Mouse (Mus musculus) hindbrain, embryonic 14.5 days (tissue): ENCODE results near the gene Gm21983. TPM values are rescaled to one million over a fixed set of nuclear protein-coding genes. Genes with fewer than 3 reads are reported as not detected.

Source experiments
- ATAC-seq: fragments of 200-750 bp; cut with Nextera tagmentation; 2 replicates; pipeline ENCODE4 v1.8.0; 2017; ENCODE audit warnings: moderate number of reproducible peaks, mild to moderate bottlenecking, moderate TSS enrichment, moderate library complexity; ENCODE audit not compliant: low FRiP score
- DNase-seq: peaks from one replicate; pipeline ENCODE4 v3.0.0-alpha.2; 2015; ENCODE audit warnings: low spot score
- H3K27ac ChIP-seq: fragments of 300-500 bp; sonication (generic); 2 replicates; pipeline ENCODE4 v1.5.1; 2014; ENCODE audit warnings: mild to moderate bottlenecking, moderate library complexity
- H3K27me3 ChIP-seq: fragments of 300-500 bp; sonication (generic); 2 replicates; pipeline ENCODE4 v1.6.1; 2014; ENCODE audit warnings: mild to moderate bottlenecking, low read length, mixed read lengths; ENCODE audit not compliant: control insufficient read depth, insufficient read depth
- H3K36me3 ChIP-seq: fragments of 300-500 bp; sonication (generic); replicated peaks from 2 replicates; pipeline ENCODE4 v1.6.1; 2014; ENCODE audit not compliant: control insufficient read depth, insufficient read depth
- H3K4me1 ChIP-seq: fragments of 300-500 bp; sonication (generic); replicated peaks from 2 replicates; pipeline ENCODE4 v1.6.1; 2014; ENCODE audit warnings: antibody characterized with exemption, low read length, mixed read lengths; ENCODE audit not compliant: control insufficient read depth, insufficient read depth
- H3K4me2 ChIP-seq: fragments of 300-500 bp; sonication (generic); replicated peaks from 2 replicates; pipeline ENCODE4 v1.6.1; 2014; ENCODE audit warnings: mild to moderate bottlenecking, moderate library complexity
- H3K4me3 ChIP-seq: fragments of 300-500 bp; sonication (generic); replicated peaks from 2 replicates; pipeline ENCODE4 v1.5.1; 2014; ENCODE audit warnings: mild to moderate bottlenecking, low read length
- H3K9ac ChIP-seq: fragments of 300-500 bp; sonication (generic); 2 replicates; pipeline ENCODE4 v1.6.1; 2014
- H3K9me3 ChIP-seq: fragments of 300-500 bp; sonication (generic); 2 replicates; pipeline ENCODE4 v1.6.1; 2016; ENCODE audit warnings: low read length; ENCODE audit not compliant: control insufficient read depth
- WGBS: fragments of 180-500 bp; shearing (Covaris S2); extraction: QIAGEN DNeasy Blood & Tissue Kit; methylation state at CpG from one replicate; pipeline ENCODE4 v1.1.7; 2014; 5-methylcytosine and 5-hydroxymethylcytosine counted together
- microRNA counts: library from miRNA; unstranded; fragments of <30 nt; microRNA quantifications from one replicate; lab custom pipeline; 2016
- microRNA-seq: library from miRNA; unstranded; fragments of <30 nt; microRNA quantifications from one replicate; pipeline ENCODE4, GENCODE M21; 2016
- polyA plus RNA-seq: library from polyadenylated mRNA; unstranded; fragments of >200 nt; fragmentation: Nextera tagmentation; extraction: Ambion mirVana; gene quantifications from 2 replicates; pipeline ENCODE4 v1.2.1, GENCODE M21; 2014

The Gm21983 gene
- polyA plus RNA-seq, 1 experiment from 2014 or later, result not detected

DNA sequence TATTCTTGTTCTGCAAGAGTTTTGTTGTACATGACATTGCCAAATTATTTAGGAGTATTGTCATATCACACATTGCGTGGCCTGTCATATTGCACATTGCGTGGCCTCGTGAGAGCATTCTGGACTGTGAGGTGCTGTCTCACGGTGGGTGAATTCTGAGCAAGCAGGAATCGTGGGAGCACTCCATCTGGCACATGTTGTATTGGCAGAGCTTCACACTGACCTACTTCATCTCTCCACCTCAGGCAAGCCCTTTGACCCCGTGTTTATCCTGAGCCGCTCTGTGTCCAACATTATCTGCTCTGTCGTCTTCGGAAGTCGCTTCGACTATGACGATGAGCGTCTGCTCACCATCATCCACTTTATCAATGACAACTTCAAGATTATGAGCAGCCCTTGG is 51.9 kb downstream of the Gm21983 start:
- Histone ChIP-seq H3K9ac (no peak overlapping the region), H3K4me1 (no peaks in the 10 kb centered on the region), H3K9me3 (no peaks in the 10 kb centered on the region), H3K4me2 (no peak overlapping the region), H3K27me3 (no peaks in the 10 kb centered on the region), H3K4me3 (no peak overlapping the region), H3K36me3 (no peaks in the 10 kb centered on the region), H3K27ac (no peak overlapping the region)
- no peak for DNase-seq
- ATAC-seq, result no peak
- 92% methylated on average over 13 of the region's 13 CpGs for WGBS

GRCm38 (mm10) chr7:27128162-27128561 is 52.7 kb downstream of the Gm21983 start:
- Histone ChIP-seq H3K4me1 (no peaks in the 10 kb centered on the region), H3K27ac (no peak overlapping the region), H3K4me2 (no peak overlapping the region), H3K27me3 (no peaks in the 10 kb centered on the region), H3K4me3 (no peak overlapping the region), H3K9me3 (no peaks in the 10 kb centered on the region), H3K36me3 (no peaks in the 10 kb centered on the region), H3K9ac (no peak overlapping the region)
- 51% methylated on average over 3 of the region's 3 CpGs for WGBS
- DNase-seq (peak; percentile 36), ATAC-seq (peak; percentile 71; the same call in 1 of the 2 replicates)

- ATAC-seq (no peak), DNase-seq (no peak)
- H3K9ac ChIP-seq, result no peak overlapping the region
- no peaks in the 10 kb centered on the region for H3K36me3 ChIP-seq
- no peaks in the 10 kb centered on the region for H3K9me3 ChIP-seq
- H3K27ac ChIP-seq, result no peak overlapping the region
- H3K4me3 ChIP-seq, result no peak overlapping the region
- WGBS, result 84% methylated on average over 4 of the region's 4 CpGs
- no peaks in the 10 kb centered on the region for H3K4me1 ChIP-seq
- no peak overlapping the region for H3K4me2 ChIP-seq
- no peaks in the 10 kb centered on the region for H3K27me3 ChIP-seq
Observed at GRCm38 (mm10) chr7:27124969-27125368, 55.9 kb downstream of the Gm21983 start.

GRCm38 (mm10) chr7:27124305-27124832 is 56.5 kb downstream of the Gm21983 start:
- Histone ChIP-seq H3K36me3 (no peaks in the 10 kb centered on the region), H3K27me3 (no peaks in the 10 kb centered on the region), H3K4me3 (no peak overlapping the region), H3K4me2 (no peak overlapping the region), H3K4me1 (no peaks in the 10 kb centered on the region), H3K9ac (no peak overlapping the region), H3K27ac (no peak overlapping the region), H3K9me3 (no peaks in the 10 kb centered on the region)
- DNase-seq (no peak), ATAC-seq (no peak)
- WGBS, result 85% methylated on average over 5 of the region's 5 CpGs

DNA sequence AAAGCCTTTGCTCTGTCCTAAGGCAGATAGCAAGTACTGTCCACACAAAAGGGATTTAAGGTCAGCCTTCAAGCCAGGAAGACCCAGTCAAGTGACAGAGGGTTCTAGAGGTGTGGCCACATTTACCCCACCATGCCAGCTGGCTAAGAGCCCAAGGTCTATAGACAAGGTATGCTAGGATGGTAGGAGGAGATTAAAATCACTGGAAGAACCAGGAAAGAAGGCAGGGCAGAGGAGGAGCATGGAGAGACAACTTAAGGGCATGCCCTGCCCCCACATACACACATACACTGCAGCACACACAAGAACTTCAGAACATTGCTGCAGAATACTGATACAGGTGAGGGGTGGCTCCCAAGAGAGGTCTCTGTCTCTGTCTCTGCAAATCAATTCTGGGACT is 61.2 kb downstream of the Gm21983 start, which contains the start of gene Cyp2f2:
Gene Cyp2f2, plus strand, starts transcription at position 234 of the 400 bp plus-strand sequence.
- Histone ChIP-seq H3K4me3 (no peak within 1 kb of the TSS), H3K4me2 (no peak within 1 kb of the TSS), H3K36me3 (no peaks in the 10 kb centered on the region), H3K27ac (no peak within 1 kb of the TSS), H3K9me3 (no peaks in the 10 kb centered on the region), H3K27me3 (no peaks in the 10 kb centered on the region), H3K4me1 (no peaks in the 10 kb centered on the region), H3K9ac (no peak within 1 kb of the TSS)
- DNase-seq (no peak), ATAC-seq (no peak)

MicroRNA genes within 50 kb of the gene (microRNA counts, 519-probe panel; counts per million panel counts)
- not detected for microRNA mmu-miR-1191 (lab: Ali Mortazavi, UCI)

Small RNA genes within 50 kb of the gene (microRNA-seq; reads per million reads assigned to microRNA genes)
- gene Mir1191 (1.1 reads per million), gene Mir3101 (0.97 reads per million)

Other genes with a start within 250 kb of the Gm21983 start
- not detected in 2 replicates for gene Cyp2a22, start 241.7 kb downstream of the Gm21983 start, polyA plus RNA-seq
- gene Cyp2a12, start 152.0 kb downstream of the Gm21983 start, polyA plus RNA-seq, result not detected in 2 replicates
- gene Cyp2f2, start 61.2 kb downstream of the Gm21983 start, polyA plus RNA-seq, result not detected in 2 replicates
- 0.17 and 0.19 TPM in 2 replicates for gene Cyp2t4, start 27.4 kb downstream of the Gm21983 start, polyA plus RNA-seq
- 55.3 and 55.7 TPM in 2 replicates for gene Egln2, start 14.3 kb downstream of the Gm21983 start, polyA plus RNA-seq
- gene Rab4b, start 2.2 kb downstream of the Gm21983 start, polyA plus RNA-seq, result 91.3 and 102 TPM in 2 replicates
- 24.6 and 28.5 TPM in 2 replicates for gene Mia, start 71 bp upstream of the Gm21983 start, polyA plus RNA-seq
- 3.4 and 3.5 TPM in 2 replicates for gene BC024978, start 14.7 kb upstream of the Gm21983 start, polyA plus RNA-seq
- gene Snrpa, start 15.2 kb upstream of the Gm21983 start, polyA plus RNA-seq, result 192 and 195 TPM in 2 replicates
- 6.5 and 8.7 TPM in 2 replicates for gene Itpkc, start 47.6 kb upstream of the Gm21983 start, polyA plus RNA-seq
- 17.4 and 17.8 TPM in 2 replicates for gene Coq8b, start 51.9 kb upstream of the Gm21983 start, polyA plus RNA-seq
- 36.2 and 39.2 TPM in 2 replicates for gene Numbl, start 77.3 kb upstream of the Gm21983 start, polyA plus RNA-seq
- gene Ltbp4, start 156.6 kb upstream of the Gm21983 start, polyA plus RNA-seq, result 10.4 TPM in 2 replicates
- gene Shkbp1, start 174.9 kb upstream of the Gm21983 start, polyA plus RNA-seq, result 30.6 and 34.6 TPM in 2 replicates
- not detected in 2 replicates for gene Gm20479, start 176.3 kb upstream of the Gm21983 start, polyA plus RNA-seq